Mouse (Mus musculus): ENCODE data around the gene Trim3. TPM values are rescaled to one million over a fixed set of nuclear protein-coding genes. Genes with fewer than 3 reads are reported as not detected.

The Trim3 gene
- polyA plus RNA-seq, 1 experiment from 2014 or later = 38.0 TPM

- Histone ChIP-seq H3K4me3 (no peak overlapping the region), H3K4me1 (no peaks in the 10 kb centered on the region), H3K4me2 (replicated peaks) (no peak overlapping the region), H3K27me3 (no peaks in the 10 kb centered on the region), H3K9me3 (no peaks in the 10 kb centered on the region), H3K27ac (no peak overlapping the region), H3K9ac (no peak overlapping the region), H3K36me3 (no peaks in the 10 kb centered on the region)
- WGBS = 44% methylated on average over 7 of the region's 7 CpGs
- no peak for ATAC-seq (ENCODE audit: low FRiP score, low read depth)
These were observed 43.3 kb downstream of the Trim3 start for GRCm38 (mm10) chr7:105590097-105590496.

- Histone ChIP-seq H3K4me3 (no peak overlapping the region), H3K9me3 (no peaks in the 10 kb centered on the region), H3K27me3 (no peaks in the 10 kb centered on the region), H3K4me2 (replicated peaks) (no peak overlapping the region), H3K36me3 (no peaks in the 10 kb centered on the region), H3K4me1 (no peaks in the 10 kb centered on the region), H3K9ac (no peak overlapping the region), H3K27ac (no peak overlapping the region)
- 73% methylated on average over 9 of the region's 9 CpGs for WGBS
- no peak for ATAC-seq (ENCODE audit: low FRiP score, low read depth)
These were observed 45.0 kb downstream of the Trim3 start for GRCm38 (mm10) chr7:105588325-105588912.

GRCm38 (mm10) chr7:105581959-105582358 lies 51.4 kb downstream of the Trim3 start:
- ATAC-seq (ENCODE audit: low FRiP score, low read depth) = no peak
- peak overlapping the region; percentile 83 for H3K4me3 ChIP-seq
- no peaks in the 10 kb centered on the region for H3K27me3 ChIP-seq
- peak overlapping the region; percentile 75 for H3K4me2 ChIP-seq (replicated peaks)
- H3K4me1 ChIP-seq = peaks cover 17% of the 10 kb centered on the region
- WGBS = 78% methylated on average over 2 of the region's 2 CpGs
- no peaks in the 10 kb centered on the region for H3K9me3 ChIP-seq
- H3K36me3 ChIP-seq = no peaks in the 10 kb centered on the region
- no peak overlapping the region for H3K27ac ChIP-seq
- H3K9ac ChIP-seq = no peak overlapping the region

DNA sequence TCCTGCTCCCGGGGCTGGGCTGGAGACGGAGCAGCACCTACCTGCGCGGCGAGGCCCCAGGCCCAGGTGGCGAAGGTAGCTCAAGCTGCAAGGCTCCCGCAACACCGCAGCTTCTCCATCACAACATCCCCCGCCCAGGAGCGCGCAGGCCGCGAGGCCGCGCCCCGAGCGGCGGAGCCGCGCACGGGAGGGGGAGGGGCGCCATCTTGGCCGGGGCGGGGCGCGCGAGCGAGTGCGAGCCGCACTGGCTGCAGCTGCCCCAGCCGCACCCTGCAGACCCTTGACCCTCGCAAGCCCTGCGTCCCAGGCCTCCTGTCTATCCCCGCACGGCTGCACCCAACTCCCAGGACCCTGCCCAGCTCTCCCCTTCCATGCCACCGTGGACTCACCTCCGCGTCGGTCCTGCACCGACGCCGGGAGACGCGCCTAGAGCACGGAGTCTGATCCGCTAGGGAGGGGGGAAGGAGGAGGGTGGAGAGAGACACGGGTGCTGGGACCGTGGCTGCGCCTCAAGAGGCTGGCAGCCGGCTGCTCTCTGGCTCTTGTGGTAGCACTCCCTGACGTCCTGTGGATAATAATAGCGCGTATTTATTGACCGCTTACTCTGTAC lies 52.2 kb downstream of the Trim3 start, which contains the start of gene Apbb1:
Apbb1 (minus strand) TSS at position 560 of the 610 bp plus-strand sequence.
- no peaks in the 10 kb centered on the region for H3K27me3 ChIP-seq
- no peaks in the 10 kb centered on the region for H3K9me3 ChIP-seq
- peak within 1 kb of the TSS; percentile 83 for H3K4me3 ChIP-seq
- H3K27ac ChIP-seq = peak within 1 kb of the TSS; percentile 55
- peak within 1 kb of the TSS; percentile 87 for H3K9ac ChIP-seq
- peak; percentile 92 for ATAC-seq (ENCODE audit: low FRiP score, low read depth)
- H3K36me3 ChIP-seq = no peaks in the 10 kb centered on the region
- peak within 1 kb of the TSS; percentile 75 for H3K4me2 ChIP-seq (replicated peaks)
- WGBS = under 1% methylated on average over 48 of the region's 54 CpGs
- H3K4me1 ChIP-seq = peaks cover 17% of the 10 kb centered on the region

DNA sequence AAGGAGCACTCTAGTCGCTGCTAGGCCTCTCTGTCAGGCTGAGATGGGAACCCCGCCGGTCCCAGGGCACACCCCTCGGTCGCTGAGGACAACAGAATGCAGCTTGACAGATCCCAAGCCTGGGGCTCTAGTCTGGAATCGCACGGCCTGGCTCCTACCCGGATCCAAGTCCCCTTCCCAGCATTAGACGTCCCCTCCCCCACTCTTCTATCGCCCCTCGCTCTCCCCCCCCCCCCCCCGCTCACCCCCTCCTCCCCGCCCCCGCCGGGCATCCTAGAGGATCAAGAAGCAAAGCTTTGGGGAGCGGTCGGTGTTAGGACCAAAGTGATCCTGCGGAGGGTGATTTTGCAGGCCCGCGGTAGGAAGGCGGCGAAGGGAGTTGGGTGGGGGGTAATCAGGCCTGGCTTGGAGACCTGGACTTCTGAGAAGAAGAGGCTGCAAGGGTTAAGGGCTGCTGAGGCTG lies 52.7 kb downstream of the Trim3 start:
- H3K27ac ChIP-seq = peak overlapping the region; percentile 55
- peak; percentile 49 for ATAC-seq (ENCODE audit: low FRiP score, low read depth)
- under 1% methylated on average over 16 of the region's 22 CpGs for WGBS
- no peaks in the 10 kb centered on the region for H3K9me3 ChIP-seq
- no peaks in the 10 kb centered on the region for H3K36me3 ChIP-seq
- H3K4me3 ChIP-seq = peak overlapping the region; percentile 83
- peak overlapping the region; percentile 87 for H3K9ac ChIP-seq
- H3K4me2 ChIP-seq (replicated peaks) = peak overlapping the region; percentile 75
- H3K27me3 ChIP-seq = no peaks in the 10 kb centered on the region
- peaks cover 17% of the 10 kb centered on the region for H3K4me1 ChIP-seq

DNA sequence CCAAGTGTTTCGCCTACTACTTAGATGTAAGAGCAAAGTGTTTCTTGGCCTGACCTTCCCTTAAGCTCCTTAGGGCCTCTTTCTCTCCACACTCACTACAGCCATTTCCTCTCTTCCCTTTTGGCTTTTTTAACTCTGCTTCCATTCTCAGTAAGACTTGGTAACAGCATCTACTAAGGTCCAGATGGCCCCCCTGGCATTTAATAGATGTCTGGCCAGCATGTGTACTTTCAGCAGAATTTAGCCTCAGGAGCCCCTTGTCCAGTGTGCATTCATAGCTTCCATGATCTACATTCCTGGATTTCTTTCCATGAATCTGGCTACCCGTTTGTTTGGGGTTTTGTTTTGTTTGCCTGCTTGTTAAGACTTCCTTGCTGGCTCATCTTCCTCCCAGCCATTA lies 54.9 kb downstream of the Trim3 start:
- H3K27ac ChIP-seq = no peak overlapping the region
- 73% methylated on average over 2 of the region's 2 CpGs for WGBS
- H3K4me2 ChIP-seq (replicated peaks) = no peak overlapping the region

GRCm38 (mm10) chr7:105577377-105577871 lies 55.9 kb downstream of the Trim3 start:
- Histone ChIP-seq H3K4me1 (peaks cover 17% of the 10 kb centered on the region), H3K36me3 (peaks cover 24% of the 10 kb centered on the region), H3K27ac (no peak overlapping the region), H3K27me3 (no peaks in the 10 kb centered on the region), H3K9ac (no peak overlapping the region), H3K4me2 (replicated peaks) (no peak overlapping the region), H3K4me3 (no peak overlapping the region), H3K9me3 (no peaks in the 10 kb centered on the region)
- 92% methylated on average over 6 of the region's 6 CpGs for WGBS
- ATAC-seq (ENCODE audit: low FRiP score, low read depth) = no peak

More for the DNA sequence above, 54.9 kb downstream of the Trim3 start:
- Histone ChIP-seq H3K9me3 (no peaks in the 10 kb centered on the region), H3K4me3 (no peak overlapping the region), H3K27me3 (no peaks in the 10 kb centered on the region), H3K36me3 (peaks cover 13% of the 10 kb centered on the region), H3K9ac (no peak overlapping the region), H3K4me1 (peaks cover 17% of the 10 kb centered on the region)
- ATAC-seq (ENCODE audit: low FRiP score, low read depth) = no peak

DNA sequence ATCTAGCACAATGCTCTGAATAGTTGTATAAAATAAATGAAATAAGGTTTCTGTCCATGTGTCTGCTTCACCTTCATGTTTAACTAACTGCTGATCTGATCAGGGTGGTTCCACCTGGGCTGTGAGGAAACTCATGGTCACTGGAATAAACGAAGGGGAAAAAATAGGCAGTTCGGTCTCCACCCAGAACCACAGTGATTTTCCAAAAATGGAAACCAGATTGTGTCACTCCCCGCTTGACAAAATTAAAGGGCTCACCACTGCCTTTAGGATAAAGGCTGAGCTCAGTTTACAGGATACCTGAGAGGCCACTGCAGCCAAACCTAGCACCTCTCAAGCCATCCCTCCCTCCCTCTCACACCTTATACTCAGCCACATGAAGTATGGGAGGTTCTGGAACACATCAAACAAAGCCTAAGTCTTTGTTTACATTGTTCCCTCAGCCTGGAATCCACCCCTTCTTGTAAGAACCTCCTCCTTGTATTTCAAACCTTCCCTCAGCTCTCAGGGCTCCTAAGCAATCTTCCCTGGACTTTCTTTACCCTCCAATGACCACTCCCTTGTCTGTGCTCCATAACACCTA lies 57.1 kb downstream of the Trim3 start:
- H3K4me3 ChIP-seq = no peak overlapping the region
- H3K4me2 ChIP-seq (replicated peaks) = no peak overlapping the region
- ATAC-seq (ENCODE audit: low FRiP score, low read depth) = no peak
- no peak overlapping the region for H3K9ac ChIP-seq
- H3K36me3 ChIP-seq = peaks cover 29% of the 10 kb centered on the region
- no peaks in the 10 kb centered on the region for H3K9me3 ChIP-seq
- H3K27ac ChIP-seq = no peak overlapping the region
- peaks cover 17% of the 10 kb centered on the region for H3K4me1 ChIP-seq
- no peaks in the 10 kb centered on the region for H3K27me3 ChIP-seq
- WGBS = 36% methylated on average over 3 of the region's 3 CpGs

DNA sequence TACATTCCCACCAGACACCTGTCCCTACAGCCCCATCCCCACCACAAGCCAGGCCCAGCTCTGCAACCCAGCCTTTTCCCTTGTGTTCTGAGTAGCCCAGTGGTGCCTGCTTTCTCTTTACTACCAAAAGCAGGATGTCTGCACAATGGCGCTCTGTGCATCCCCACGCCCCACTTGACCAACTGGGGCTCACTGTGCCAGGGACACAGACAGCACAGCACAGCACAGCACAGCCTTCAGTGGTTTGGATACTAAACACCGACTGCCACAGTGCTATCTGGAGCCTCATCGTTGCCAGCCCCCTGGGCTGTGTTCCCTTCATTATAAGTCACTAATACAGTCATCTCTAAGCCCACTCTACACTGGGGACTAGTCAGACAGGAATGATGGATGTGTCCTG lies 58.8 kb downstream of the Trim3 start:
- H3K4me2 ChIP-seq (replicated peaks) = no peak overlapping the region
- H3K4me1 ChIP-seq = peaks cover 23% of the 10 kb centered on the region
- peaks cover 29% of the 10 kb centered on the region for H3K36me3 ChIP-seq
- WGBS = 86% methylated on average over 4 of the region's 4 CpGs
- H3K9ac ChIP-seq = no peak overlapping the region
- H3K9me3 ChIP-seq = no peaks in the 10 kb centered on the region
- H3K27me3 ChIP-seq = no peaks in the 10 kb centered on the region
- H3K4me3 ChIP-seq = no peak overlapping the region
- no peak overlapping the region for H3K27ac ChIP-seq
- ATAC-seq (ENCODE audit: low FRiP score, low read depth) = no peak

DNA sequence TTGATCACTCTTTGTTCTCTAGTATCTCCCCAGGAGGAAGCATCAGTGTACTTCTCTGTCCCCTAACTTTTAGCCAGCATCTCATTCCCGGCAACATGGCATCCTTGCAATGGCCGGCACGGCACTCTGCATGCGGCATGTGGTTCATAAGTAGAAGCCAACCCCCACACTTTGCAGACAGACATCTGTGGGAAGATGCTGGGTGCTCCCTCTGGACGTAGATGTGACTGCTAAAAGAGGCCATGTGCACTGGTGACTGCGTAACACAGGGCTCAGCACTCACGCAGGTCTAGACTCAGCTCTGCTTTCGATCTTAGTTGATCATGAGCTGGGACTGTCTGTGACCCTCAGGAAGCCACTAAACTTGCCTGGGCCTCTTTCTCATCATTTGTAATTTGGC lies 60.4 kb downstream of the Trim3 start:
- peaks cover 26% of the 10 kb centered on the region for H3K4me1 ChIP-seq
- no peak overlapping the region for H3K4me2 ChIP-seq (replicated peaks)
- no peaks in the 10 kb centered on the region for H3K27me3 ChIP-seq
- H3K4me3 ChIP-seq = no peak overlapping the region
- H3K9me3 ChIP-seq = no peaks in the 10 kb centered on the region
- no peak overlapping the region for H3K9ac ChIP-seq
- no peak overlapping the region for H3K27ac ChIP-seq
- ATAC-seq (ENCODE audit: low FRiP score, low read depth) = no peak
- 92% methylated on average over 8 of the region's 8 CpGs for WGBS
- peaks cover 30% of the 10 kb centered on the region for H3K36me3 ChIP-seq

GRCm38 (mm10) chr7:105570756-105571155 lies 62.6 kb downstream of the Trim3 start:
- Histone ChIP-seq H3K36me3 (peaks cover 52% of the 10 kb centered on the region), H3K9me3 (no peaks in the 10 kb centered on the region), H3K27ac (no peak overlapping the region), H3K4me1 (peaks cover 26% of the 10 kb centered on the region), H3K9ac (no peak overlapping the region), H3K4me3 (no peak overlapping the region), H3K27me3 (no peaks in the 10 kb centered on the region), H3K4me2 (replicated peaks) (no peak overlapping the region)
- 78% methylated on average over 4 of the region's 4 CpGs for WGBS
- no peak for ATAC-seq (ENCODE audit: low FRiP score, low read depth)
